Mouse (Mus musculus): ENCODE measurements around the gene Dusp5.

- TF ChIP-seq CTCF (IDR thresholded peaks at IDR 0.05; ENCODE audit: low read depth, low read length) (no peak), POLR2A (IDR thresholded peaks at IDR 0.05; ENCODE audit: borderline replicate concordance, low read depth, low read length) (no peak)
These were observed 25.5 kb downstream of the Dusp5 start for GRCm38 (mm10) chr19:53554402-53554801.
